Mouse (Mus musculus) layer of hippocampus, adult 2 months (tissue): ENCODE measurements around the gene 1700125H20Rik. TPM values are rescaled to one million over a fixed set of nuclear protein-coding genes. Genes with fewer than 3 reads are reported as not detected.
"Not testable (repeated sequence)": the region's sequence is repeated elsewhere in the genome, so short reads cannot be mapped to it uniquely, and the experiment has no call there.

Experiments
- DNase-seq, 2 experiments: peaks; one replicate each; pipeline ENCODE4 v3.0.0; 2022; ENCODE audit warnings: low spot score in 2 of 2
- H3K27ac ChIP-seq: fragments of 200-600 bp; 2 replicates; pipeline ENCODE4 v1.8.1; 2022
- H3K4me3 ChIP-seq: fragments of 200-600 bp; 2 replicates; pipeline ENCODE4 v1.8.1; 2022; ENCODE audit warnings: mild to moderate bottlenecking
- CTCF ChIP-seq: fragments of 200-600 bp; conservative IDR thresholded peaks from 2 replicates; pipeline ENCODE4 v1.8.1; 2022; ENCODE audit warnings: antibody characterized with exemption, mild to moderate bottlenecking, moderate library complexity
- long read RNA-seq, 2 experiments: library from polyadenylated mRNA; stranded (forward); transcript quantifications; one replicate each; pipeline ENCODE4 v2.0.0; 2021; ENCODE audit warnings: borderline mapping rate in 2 of 2
- total RNA-seq, 2 experiments: library from RNA; stranded (reverse); gene quantifications; 2 replicates each; pipeline ENCODE4 v1.2.3; 2021

Gene 1700125H20Rik
- under 1 TPM in 1 of 2 experiments, not detected in 1; 0.59 TPM for total RNA-seq
- long read RNA-seq, experiment 1 = 0 reads
- long read RNA-seq, experiment 2 = 0 reads

DNA sequence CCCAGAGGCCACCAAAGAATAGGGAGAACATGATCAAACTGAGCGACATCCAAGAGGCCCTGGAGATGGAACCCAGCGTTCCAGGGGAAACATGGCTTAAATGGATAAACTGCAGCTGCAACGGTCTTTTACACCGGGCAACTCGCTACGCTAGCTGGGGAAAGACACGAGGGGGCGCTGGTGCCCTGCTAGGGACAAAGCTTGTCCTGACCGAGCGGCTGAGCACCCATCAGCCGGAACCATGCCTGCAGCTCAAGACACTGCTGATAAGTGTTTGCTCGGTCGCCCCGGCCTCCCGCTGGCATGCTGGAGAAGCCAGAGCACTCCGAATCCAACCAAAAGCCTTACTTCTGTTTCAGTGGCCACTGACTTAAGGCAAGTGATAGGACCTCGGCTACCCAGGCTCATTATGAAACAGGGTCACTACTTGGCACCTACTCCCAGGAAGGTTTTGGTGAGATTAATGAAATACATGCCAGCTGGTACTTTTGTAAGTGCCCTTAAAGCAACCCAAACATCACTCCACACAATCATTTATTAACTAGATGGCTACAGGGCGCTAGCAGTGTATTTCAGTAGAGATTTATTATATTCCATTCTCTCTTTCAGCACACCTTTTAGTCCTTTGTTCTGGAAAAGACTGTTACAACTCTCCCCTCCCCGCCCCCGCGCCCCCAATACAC, at the start of gene 1700125H20Rik:
Gene 1700125H20Rik, plus strand, starts transcription at position 347 of the 683 bp plus-strand sequence.
- Histone ChIP-seq H3K4me3 (peak within 1 kb of the TSS; percentile 47), H3K27ac (no peak within 1 kb of the TSS)
- peak; percentile 98 for TF ChIP-seq CTCF
- DNase-seq = peak; percentile 79 to 90

DNA sequence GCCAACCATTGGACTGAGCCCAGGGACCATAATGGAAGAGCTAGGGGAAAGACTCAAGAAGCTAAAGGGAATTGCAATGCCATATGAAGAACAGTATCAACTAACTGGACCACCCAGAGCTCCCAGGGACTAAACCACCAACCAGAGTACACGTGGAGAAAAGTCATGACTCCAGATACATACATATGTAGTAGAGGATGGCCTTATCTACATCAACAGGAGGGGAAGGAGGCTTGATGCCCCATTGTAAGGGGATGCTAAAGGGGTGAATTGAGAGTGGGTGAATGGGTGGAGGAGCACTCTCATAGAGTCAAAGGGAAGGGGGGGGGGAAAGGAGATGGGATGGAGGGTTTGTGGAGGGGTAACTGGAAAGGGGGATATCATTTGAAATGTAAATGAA, 48.1 kb upstream of the 1700125H20Rik start:
- TF ChIP-seq CTCF = no peak
- DNase-seq = no peak
- no peak overlapping the region for H3K27ac ChIP-seq
- H3K4me3 ChIP-seq = no peak overlapping the region

DNA sequence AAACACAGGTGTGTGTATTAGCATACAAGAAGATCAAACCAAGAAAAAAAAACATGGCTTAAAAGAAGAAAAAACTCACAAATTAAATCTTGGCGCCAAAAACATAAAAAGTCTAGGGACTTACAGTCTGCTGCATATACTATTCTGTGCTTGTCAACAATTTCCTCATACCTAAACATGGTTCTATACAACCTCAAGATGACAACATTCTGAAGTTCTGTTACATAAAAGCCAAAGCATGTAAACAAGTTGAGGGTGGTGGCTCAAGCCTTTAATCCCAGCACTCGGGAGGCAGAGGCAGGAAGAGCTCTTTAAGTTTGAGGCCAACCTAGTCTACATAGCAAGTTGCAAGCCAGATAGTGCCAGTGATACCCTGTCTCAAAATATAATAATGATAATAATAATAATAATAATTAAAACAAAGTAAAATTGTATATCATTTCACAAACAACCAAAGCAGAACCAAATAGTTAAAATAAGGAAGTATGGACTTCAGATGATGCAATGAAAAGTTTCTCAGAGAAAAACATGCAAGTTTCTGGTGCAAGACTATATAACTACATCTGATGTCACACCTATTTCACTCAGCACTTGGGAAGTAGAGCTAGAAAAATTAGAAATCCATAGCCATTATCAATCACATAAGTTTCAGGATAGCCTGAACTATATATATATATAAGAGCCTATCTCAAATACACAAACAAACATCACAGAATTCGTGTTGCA, 46.8 kb upstream of the 1700125H20Rik start:
- TF ChIP-seq CTCF = no peak
- Histone ChIP-seq H3K4me3 (no peak overlapping the region), H3K27ac (no peak overlapping the region)
- no peak for DNase-seq

DNA sequence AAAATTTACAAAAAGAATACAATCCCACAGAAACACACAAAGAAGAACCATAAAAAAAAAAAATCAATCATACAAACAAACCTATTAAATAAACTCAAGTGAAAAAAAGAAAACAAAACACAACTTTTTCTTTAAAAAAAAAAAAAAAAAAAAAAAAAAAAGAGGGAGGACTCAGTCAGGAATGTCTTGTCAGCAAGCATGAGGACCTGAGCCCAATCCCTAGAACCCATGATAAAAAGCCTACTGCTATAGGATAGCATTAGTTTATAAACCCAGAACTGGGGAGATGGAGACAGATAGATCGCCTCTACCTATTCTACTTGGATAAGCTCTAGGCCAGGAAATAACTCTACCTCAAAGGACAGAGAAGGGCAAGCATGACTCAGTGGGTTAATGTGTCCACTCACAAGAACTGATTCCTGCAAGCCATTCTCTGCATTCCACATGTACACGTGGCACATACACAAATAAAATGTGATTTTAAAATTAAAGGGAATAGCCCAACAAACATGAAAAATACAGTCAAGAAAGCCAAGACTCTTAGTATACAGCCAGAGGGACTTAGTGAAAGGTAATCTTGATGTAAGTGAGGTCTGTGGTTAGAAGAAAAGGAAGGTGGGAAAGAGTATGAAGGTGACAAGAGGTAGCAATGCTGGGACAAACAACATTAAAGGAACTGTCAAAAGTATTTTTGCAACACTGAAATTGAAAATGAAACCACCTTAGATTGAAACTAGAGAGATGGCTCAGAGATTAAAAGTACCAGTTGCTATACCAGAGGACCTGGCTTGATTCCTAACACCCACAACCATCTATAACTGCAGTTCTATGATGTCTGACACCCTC, 43.7 kb upstream of the 1700125H20Rik start:
- no peak for DNase-seq
- no peak overlapping the region for H3K27ac ChIP-seq
- TF ChIP-seq CTCF = no peak
- no peak overlapping the region for H3K4me3 ChIP-seq

DNA sequence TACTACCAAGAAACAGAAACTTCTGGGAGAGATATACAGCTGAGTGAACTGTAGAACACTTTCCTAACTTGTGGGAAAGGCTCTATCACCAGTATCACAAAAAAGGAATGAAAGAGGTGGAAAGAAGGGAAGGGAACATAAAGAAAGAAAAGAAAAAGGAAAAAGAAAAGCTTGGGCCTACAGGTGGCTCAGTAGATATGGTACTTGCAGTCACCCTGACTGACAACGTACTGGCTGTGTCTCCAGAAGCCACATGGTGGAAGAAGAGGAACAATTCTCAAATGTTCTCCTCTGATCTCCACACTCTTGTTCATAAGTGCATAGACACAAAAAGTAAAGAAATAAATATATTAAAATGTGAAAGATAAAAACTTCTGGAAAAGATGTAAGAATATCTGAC, 41.3 kb upstream of the 1700125H20Rik start:
- TF ChIP-seq CTCF = no peak
- DNase-seq = no peak
- H3K4me3 ChIP-seq = no peak overlapping the region
- no peak overlapping the region for H3K27ac ChIP-seq

DNA sequence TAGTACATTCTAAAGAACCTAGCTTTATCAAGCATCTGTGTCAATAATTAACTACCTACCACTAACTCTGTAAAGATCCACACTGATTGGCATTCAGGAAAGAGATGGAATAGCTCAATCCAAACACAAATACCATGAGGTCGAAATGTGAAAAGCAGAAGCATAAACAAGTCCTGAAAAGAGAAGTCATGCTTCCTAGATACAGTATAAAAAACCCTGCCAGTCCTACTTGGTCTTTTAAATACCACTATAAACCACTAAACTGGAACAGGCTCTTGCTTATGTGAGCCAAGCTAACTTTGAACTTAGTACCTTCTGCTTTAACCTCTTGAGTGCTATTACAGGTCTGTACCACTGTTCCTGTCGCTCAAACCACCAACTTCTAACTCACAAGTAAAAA, 38.7 kb upstream of the 1700125H20Rik start:
- TF ChIP-seq CTCF = no peak

DNA sequence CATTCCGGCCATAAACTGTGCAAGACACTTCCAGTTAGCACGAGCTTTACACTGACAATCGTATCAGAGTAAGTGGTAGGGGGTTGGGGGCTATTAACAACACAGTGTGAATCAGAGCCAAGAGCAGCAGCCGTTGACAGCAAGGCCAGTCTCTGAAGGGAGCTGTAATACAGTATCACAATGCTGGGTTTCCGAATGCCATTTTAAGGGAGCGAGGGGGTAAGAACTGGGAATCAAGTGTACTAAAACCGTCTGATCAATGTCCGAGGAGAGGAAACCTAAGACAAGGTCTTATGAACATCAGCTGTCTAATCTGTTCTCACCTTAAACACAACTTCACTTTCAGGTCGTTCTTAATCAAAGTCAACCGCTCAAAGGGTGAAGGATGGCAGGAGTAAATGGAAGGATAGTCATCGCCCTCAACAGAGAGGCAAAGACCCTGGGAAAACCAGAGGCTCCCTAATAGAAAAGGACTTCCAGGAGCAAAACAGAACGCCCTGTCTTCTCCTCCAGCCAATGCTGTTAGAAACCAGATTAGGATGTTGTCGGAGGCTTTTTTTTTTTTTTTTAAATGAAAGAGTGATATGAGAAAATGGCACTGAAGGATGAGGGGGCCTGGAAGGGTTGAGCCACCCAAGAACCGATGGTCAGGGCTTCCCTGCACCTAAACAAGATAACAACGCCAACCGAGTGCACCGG, 31.3 kb upstream of the 1700125H20Rik start:
- Histone ChIP-seq H3K27ac (peak overlapping the region; percentile 95), H3K4me3 (peak overlapping the region; percentile 89)
- no peak for TF ChIP-seq CTCF
- peak in 1 of 2 experiments; percentile 14 for DNase-seq

More for the DNA sequence above, 38.7 kb upstream of the 1700125H20Rik start:
- no peak overlapping the region for H3K4me3 ChIP-seq
- DNase-seq = no peak
- H3K27ac ChIP-seq = no peak overlapping the region

DNA sequence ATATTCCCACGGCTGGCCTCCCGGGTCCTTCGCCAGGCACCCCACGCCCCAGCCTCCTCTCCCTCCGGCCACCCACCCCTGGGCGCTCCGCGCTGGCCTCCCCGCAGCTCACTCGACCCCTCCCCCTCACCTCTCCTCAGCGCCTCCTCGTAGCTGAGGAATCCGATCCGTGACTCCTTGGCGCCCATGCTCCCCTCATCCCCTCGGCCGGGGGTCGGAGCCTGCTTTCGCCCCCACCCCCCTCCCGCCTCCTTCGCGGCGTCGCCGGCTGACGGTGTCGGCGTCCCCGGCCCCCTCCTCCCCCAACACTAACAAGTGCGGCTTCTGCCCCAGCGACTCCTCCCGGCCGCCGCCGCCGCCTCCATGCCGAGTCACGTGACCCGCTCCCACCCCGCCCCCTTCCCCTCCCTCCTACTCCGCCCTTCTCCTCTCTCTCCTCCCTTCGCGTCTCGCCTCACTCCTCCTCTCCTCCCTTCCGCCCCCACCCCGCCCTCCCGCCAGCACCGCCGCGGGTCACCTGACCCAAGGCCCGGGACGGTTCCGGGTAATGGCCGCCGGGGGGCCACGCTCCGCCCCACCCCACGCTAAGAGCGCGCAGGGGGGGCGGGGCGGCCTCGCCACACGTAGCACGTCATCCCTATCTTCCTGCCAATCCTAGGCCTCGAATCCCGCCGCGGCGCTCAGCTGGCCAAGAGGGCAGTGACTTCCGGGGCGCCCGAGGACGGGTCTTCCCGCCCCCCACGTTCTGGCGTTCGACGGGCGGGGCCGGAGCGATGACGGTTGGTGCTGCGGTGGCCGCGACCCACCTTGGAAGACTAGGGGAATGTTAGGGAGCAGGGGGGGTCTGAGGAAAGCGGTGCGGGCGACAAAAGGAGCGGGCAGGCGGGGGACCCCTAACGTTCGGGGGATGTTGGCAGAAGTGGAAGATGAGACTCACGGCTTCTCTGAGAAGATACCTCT, 30.3 kb upstream of the 1700125H20Rik start, which contains the start of gene Usp32:
Gene Usp32, minus strand, starts transcription at position 581 of the 960 bp plus-strand sequence.
- peak; percentile 95 to 97 for DNase-seq
- TF ChIP-seq CTCF = peak; percentile 48
- peak within 1 kb of the TSS; percentile 95 for H3K27ac ChIP-seq
- peak within 1 kb of the TSS; percentile 89 for H3K4me3 ChIP-seq

DNA sequence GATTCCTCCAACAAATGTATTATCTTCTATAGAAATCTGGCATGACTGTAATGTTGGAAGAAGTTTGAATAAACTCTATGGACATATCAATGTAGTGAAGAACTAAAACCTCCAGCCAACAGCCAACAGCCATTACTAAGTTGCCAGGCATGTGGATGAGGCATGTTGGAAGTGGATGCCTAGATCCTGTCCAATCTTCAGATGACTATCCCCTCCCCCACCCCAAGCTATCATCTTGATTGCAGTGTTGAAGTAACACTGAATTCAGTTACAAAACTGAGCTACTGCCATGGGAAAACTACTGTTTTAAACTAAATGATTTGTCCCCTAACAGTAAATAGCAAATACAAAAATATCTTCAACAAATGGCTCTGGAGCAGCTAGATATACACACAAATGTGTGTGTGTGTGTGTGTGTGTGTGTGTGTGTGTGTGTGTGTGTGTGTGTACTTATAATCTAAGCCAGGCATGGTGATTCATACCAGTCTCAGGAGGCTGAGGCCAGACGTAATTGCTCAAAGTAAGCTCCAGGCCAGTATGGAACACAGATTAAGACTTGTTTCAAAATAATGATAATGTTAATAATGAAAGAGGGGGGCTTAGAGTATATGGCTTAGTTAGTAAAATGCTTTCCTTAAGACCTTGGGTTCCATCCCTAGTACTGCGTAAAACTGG, 17.8 kb upstream of the 1700125H20Rik start:
- DNase-seq = no peak
- H3K27ac ChIP-seq = no peak overlapping the region
- TF ChIP-seq CTCF = no peak
- H3K4me3 ChIP-seq = no peak overlapping the region

DNA sequence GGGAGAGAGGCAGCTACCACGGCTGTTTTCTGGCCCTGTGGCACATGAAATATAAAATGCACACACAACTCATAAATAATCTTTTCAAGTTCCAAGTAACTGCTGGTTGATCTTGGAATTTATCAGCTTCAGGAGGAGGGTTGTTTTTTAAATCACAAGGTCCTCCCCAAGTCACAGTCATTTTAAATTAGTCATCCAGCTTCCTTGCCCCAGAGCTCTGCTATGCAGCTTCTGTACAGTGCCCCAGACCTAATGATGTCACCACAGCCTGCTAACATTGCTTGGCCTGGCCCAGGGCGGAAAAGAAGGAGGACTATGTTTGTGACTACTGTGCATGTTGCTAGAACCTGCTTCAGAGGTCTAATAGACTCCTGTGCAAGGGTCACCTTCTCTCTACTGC, 12.9 kb upstream of the 1700125H20Rik start:
- TF ChIP-seq CTCF = no peak
- Histone ChIP-seq H3K4me3 (no peak overlapping the region), H3K27ac (no peak overlapping the region)
- DNase-seq = no peak

DNA sequence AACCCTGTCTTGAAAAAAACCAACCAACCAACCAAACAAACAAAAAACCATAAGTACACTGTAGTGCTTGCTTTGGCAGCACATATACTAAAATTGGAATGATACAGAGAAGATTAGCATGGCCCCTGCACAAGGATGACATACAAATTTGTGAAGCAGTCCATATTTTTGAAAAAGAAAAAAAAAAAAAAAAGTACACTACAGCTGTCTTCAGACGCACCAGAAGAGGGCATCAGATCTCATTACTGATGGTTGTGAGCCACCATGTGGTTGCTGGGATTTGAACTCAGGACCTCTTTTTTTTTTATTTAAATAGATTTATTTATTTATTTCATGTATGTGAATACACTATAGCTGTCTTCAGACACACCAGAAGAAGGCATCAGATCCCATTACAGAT, 7.2 kb upstream of the 1700125H20Rik start:
- not testable (repeated sequence) for H3K27ac ChIP-seq, DNase-seq, H3K4me3 ChIP-seq
